Mouse (Mus musculus) forebrain, embryonic 16.5 days (tissue): ENCODE data around the gene Dip2a. TPM values are rescaled to one million over a fixed set of nuclear protein-coding genes. Genes with fewer than 3 reads are reported as not detected.

Source experiments
- ATAC-seq: fragments of 200-750 bp; cut with Nextera tagmentation; 2 replicates; pipeline ENCODE4 v1.8.0; 2017; ENCODE audit warnings: mild to moderate bottlenecking, moderate library complexity
- H3K27ac ChIP-seq: fragments of 300-500 bp; sonication (generic); 2 replicates; pipeline ENCODE4 v1.5.1; 2014; ENCODE audit warnings: low read length, control low read depth
- H3K27me3 ChIP-seq: fragments of 300-500 bp; sonication (generic); replicated peaks from 2 replicates; pipeline ENCODE4 v1.6.1; 2014; ENCODE audit warnings: low read length; ENCODE audit not compliant: control insufficient read depth, insufficient read depth
- H3K36me3 ChIP-seq: fragments of 300-500 bp; sonication (generic); 2 replicates; pipeline ENCODE4 v1.6.1; 2014; ENCODE audit not compliant: control insufficient read depth, insufficient read depth
- H3K4me1 ChIP-seq: fragments of 300-500 bp; sonication (generic); replicated peaks from 2 replicates; pipeline ENCODE4 v1.6.1; 2014; ENCODE audit warnings: low read length; ENCODE audit not compliant: control insufficient read depth, insufficient read depth
- H3K4me2 ChIP-seq: fragments of 300-500 bp; sonication (generic); 2 replicates; pipeline ENCODE4 v1.6.1; 2014; ENCODE audit warnings: mild to moderate bottlenecking, low read length, control low read depth
- H3K4me3 ChIP-seq: fragments of 300-500 bp; sonication (generic); replicated peaks from 2 replicates; pipeline ENCODE4 v1.5.1; 2014; ENCODE audit warnings: mild to moderate bottlenecking, low read length, control low read depth
- H3K9ac ChIP-seq: fragments of 300-500 bp; sonication (generic); replicated peaks from 2 replicates; pipeline ENCODE4 v1.6.1; 2014; ENCODE audit warnings: low read depth, low read length, control low read depth
- H3K9me3 ChIP-seq: fragments of 300-500 bp; sonication (generic); 2 replicates; pipeline ENCODE4 v1.6.1; 2016; ENCODE audit warnings: low read length; ENCODE audit not compliant: control insufficient read depth
- WGBS: fragments of 180-500 bp; shearing (Covaris S2); extraction: QIAGEN DNeasy Blood & Tissue Kit; methylation state at CpG from one replicate; pipeline ENCODE4 v1.1.7; 2014; 5-methylcytosine and 5-hydroxymethylcytosine counted together
- polyA plus RNA-seq: library from polyadenylated mRNA; unstranded; fragments of >200 nt; fragmentation: Nextera tagmentation; extraction: Ambion mirVana; gene quantifications from 2 replicates; pipeline ENCODE4 v1.2.1, GENCODE M21; 2015

Gene Dip2a
- polyA plus RNA-seq, 1 experiment from 2014 or later: 19.6 TPM

DNA sequence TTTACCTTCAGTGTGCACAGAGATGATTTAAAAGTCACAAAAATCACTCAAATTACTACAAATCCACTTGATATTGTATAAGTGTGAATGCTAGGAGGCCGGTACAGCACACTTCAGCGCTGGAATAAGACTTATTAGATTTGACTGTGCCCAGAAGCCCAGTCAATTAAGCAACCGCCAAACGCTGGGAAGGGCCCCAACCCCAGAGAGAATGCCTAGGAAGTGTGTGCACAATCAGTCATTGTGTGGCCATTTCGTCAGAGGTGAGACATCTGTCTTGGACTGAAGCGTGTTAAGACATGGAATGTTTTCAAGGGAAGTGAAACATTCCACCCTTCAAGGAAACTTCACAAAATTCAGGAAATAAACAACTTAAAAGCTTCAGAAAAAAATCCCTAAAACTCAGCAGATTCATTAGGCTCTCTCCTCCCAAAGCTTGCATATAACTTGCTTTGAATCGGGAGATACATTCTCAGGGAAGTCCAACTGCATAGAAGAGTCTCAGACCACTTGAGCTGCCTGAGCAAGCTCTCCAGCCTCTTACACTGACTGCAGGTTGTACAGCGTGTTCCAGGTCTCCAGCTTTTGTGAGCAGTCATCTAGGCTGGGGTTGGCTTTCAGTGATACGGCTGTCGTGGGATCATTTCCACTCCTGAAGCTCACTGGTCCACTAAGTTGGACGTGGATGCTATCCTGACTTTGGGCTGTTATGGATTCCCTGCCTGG, 56.7 kb downstream of the Dip2a start:
- H3K4me3 ChIP-seq: no peak overlapping the region
- ATAC-seq: no peak
- H3K4me1 ChIP-seq: no peaks in the 10 kb centered on the region
- no peak overlapping the region for H3K4me2 ChIP-seq
- no peak overlapping the region for H3K27ac ChIP-seq
- no peak overlapping the region for H3K9ac ChIP-seq
- no peaks in the 10 kb centered on the region for H3K27me3 ChIP-seq
- H3K9me3 ChIP-seq: no peaks in the 10 kb centered on the region
- H3K36me3 ChIP-seq: peaks cover 28% of the 10 kb centered on the region
- WGBS: 73% methylated on average over 11 of the region's 11 CpGs

DNA sequence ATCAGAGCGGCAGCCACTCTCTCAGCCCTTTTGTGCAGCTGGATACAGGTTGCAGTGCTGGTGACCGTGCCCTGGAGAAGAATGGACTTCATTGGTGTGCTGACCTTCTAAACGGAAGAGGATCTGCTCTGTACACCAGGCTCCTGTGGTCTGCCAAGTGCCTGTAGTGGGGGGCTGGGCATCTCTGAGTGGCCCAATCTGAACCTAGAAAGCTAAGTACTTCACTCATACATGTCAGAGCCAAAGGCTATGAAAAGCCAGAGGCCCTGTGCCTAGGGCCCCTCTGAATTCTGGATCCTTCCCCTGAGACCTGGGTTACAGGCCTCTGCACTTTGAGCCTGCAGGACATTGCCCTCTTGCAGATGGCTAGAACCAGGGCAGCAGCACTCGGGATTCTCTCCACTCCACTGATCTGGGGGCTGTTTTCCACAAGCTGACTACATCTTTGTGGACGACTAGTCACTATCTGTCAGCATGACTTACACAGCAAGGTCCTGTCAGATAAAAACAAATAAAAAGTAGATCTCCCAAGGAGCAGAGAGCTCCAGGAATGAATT, 66.5 kb downstream of the Dip2a start:
- peaks cover 27% of the 10 kb centered on the region for H3K36me3 ChIP-seq
- 67% methylated on average over 5 of the region's 5 CpGs for WGBS
- no peaks in the 10 kb centered on the region for H3K9me3 ChIP-seq
- no peaks in the 10 kb centered on the region for H3K27me3 ChIP-seq
- no peak overlapping the region for H3K4me2 ChIP-seq
- no peak overlapping the region for H3K27ac ChIP-seq
- no peak overlapping the region for H3K9ac ChIP-seq
- no peak overlapping the region for H3K4me3 ChIP-seq
- no peak for ATAC-seq
- H3K4me1 ChIP-seq: no peaks in the 10 kb centered on the region

DNA sequence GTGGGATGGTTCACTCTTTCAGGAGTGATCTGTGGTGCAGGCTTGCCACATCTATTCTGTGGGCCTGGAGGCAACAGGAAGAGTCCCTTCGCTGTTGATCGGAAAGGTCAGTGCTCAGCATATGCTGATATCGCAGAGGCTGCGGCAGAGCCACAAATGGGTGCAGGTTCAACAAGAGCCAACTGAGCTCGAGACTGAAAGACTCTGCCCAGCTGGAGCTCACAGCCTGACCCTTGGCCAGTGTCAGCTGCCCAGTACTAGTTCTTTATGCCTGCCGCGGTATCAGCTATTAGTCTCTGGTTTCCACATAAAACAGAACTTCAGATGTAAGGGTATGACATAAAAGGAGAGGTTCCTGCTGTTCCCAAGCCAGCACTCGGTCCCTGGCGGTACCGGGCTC, 69.8 kb downstream of the Dip2a start:
- no peak overlapping the region for H3K4me2 ChIP-seq
- H3K9ac ChIP-seq: no peak overlapping the region
- ATAC-seq: no peak
- 85% methylated on average over 10 of the region's 10 CpGs for WGBS
- no peaks in the 10 kb centered on the region for H3K9me3 ChIP-seq
- H3K27ac ChIP-seq: no peak overlapping the region
- peaks cover 21% of the 10 kb centered on the region for H3K36me3 ChIP-seq
- H3K4me3 ChIP-seq: no peak overlapping the region
- H3K4me1 ChIP-seq: no peaks in the 10 kb centered on the region
- H3K27me3 ChIP-seq: no peaks in the 10 kb centered on the region

DNA sequence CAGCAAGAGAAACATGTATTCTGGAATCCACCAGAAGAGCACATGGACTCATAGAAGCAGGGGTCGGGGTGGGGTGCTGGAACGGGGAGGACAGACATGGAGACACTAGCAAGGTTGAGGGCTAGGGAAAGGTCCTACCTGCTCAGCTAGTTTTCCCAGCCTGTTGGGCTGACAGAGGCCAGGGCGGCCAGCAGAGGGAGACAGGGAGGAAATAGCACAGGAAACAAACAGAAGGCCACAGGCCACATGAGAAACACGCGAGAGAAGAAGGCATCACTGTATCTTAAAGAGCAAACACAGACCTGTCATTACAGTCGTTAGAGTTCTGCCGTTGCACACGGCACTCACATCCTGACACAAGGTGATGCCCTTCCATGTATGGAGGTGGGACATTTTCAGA, 73.9 kb downstream of the Dip2a start:
- ATAC-seq: no peak
- 55% methylated on average over 8 of the region's 8 CpGs for WGBS

DNA sequence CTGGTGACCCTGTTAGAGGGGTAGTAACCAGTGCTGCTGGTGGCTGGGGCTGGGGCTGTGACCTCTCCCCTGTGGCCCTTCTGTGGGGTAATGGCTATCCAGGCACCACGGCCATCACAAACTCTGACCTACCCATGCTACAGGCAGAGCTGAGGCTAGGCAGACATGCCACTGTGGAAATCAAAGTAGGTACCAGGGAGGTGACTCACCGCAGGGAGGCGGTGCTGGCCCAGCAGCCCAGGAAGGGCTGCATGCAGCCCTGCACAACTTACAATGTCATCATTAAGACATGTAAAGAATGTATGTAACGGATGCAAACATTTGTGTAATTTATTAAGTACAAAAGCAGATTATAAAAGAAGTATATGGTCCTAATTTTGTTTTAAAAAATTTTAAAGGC, 82.7 kb downstream of the Dip2a start:
- no peak overlapping the region for H3K4me3 ChIP-seq
- H3K27ac ChIP-seq: no peak overlapping the region
- H3K36me3 ChIP-seq: peaks cover 12% of the 10 kb centered on the region
- H3K9ac ChIP-seq: no peak overlapping the region
- H3K27me3 ChIP-seq: no peaks in the 10 kb centered on the region
- no peaks in the 10 kb centered on the region for H3K9me3 ChIP-seq
- ATAC-seq: no peak
- 76% methylated on average over 4 of the region's 4 CpGs for WGBS
- H3K4me2 ChIP-seq: no peak overlapping the region
- H3K4me1 ChIP-seq: no peaks in the 10 kb centered on the region

More for the DNA sequence above, 73.9 kb downstream of the Dip2a start:
- Histone ChIP-seq H3K4me3 (no peak overlapping the region), H3K9me3 (no peaks in the 10 kb centered on the region), H3K9ac (no peak overlapping the region), H3K27me3 (no peaks in the 10 kb centered on the region), H3K4me2 (no peak overlapping the region), H3K36me3 (peaks cover 17% of the 10 kb centered on the region), H3K4me1 (no peaks in the 10 kb centered on the region), H3K27ac (no peak overlapping the region)

DNA sequence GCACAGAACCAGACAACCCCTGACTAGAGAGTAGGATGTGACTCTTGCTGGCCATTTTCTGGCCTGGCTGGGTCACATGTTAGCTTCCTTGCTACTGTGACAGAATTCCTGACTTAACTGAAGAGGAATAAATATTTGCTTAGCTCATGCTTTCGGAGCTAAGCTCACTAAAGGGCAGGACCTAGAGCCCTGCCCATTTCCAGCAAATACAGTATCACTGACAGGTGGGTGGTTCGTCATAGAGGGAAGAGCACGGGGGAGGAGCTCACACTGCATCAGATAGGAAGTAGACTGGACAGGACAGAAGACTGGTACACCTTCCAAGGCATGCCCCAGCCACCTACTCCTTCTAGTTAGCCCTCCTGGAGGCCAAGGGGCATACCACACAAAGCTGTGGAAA, 83.6 kb downstream of the Dip2a start:
- no peaks in the 10 kb centered on the region for H3K9me3 ChIP-seq
- ATAC-seq: no peak
- no peaks in the 10 kb centered on the region for H3K27me3 ChIP-seq
- peaks cover 12% of the 10 kb centered on the region for H3K36me3 ChIP-seq
- 87% methylated on average over 3 of the region's 3 CpGs for WGBS
- H3K9ac ChIP-seq: no peak overlapping the region
- H3K27ac ChIP-seq: no peak overlapping the region
- H3K4me3 ChIP-seq: no peak overlapping the region
- H3K4me1 ChIP-seq: no peaks in the 10 kb centered on the region
- no peak overlapping the region for H3K4me2 ChIP-seq

DNA sequence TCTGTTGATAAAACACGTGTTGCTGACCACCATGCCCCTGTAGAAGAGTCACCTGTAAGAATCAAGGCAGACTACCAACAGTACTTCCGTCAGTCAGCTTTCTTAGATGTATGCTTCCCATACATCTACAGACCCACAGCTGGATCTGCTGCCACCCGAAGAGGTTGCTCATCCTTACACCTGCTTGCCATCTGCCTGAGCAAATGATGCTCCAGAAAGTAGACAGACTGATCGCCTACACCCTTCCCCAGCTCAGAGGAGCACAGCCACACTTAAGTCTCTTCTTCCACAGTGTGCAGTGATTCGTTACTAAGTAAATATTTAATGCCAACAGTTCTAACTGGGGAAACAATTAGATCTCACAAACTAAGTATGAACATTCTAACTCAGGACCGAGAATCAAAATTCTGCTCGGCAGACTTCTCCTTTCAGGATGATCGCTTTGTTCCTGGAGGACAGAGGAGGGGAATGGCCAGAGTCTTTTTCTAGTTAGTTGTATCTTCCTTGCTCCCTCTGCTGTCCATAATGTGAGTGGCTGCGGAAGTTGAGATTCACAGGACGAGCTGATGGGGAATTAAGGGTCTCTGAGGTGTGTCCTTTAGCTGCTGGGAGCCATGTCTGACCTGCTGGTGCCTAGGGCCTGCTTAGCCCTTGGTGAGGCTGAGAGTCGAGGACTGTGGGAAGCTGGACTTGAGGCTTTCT, 84.6 kb downstream of the Dip2a start:
- Histone ChIP-seq H3K9ac (no peak overlapping the region), H3K4me2 (no peak overlapping the region), H3K4me3 (no peak overlapping the region), H3K27ac (no peak overlapping the region), H3K27me3 (no peaks in the 10 kb centered on the region), H3K4me1 (no peaks in the 10 kb centered on the region), H3K9me3 (no peaks in the 10 kb centered on the region), H3K36me3 (peaks cover 7% of the 10 kb centered on the region)
- ATAC-seq: no peak
- WGBS: 61% methylated on average over 11 of the region's 11 CpGs

DNA sequence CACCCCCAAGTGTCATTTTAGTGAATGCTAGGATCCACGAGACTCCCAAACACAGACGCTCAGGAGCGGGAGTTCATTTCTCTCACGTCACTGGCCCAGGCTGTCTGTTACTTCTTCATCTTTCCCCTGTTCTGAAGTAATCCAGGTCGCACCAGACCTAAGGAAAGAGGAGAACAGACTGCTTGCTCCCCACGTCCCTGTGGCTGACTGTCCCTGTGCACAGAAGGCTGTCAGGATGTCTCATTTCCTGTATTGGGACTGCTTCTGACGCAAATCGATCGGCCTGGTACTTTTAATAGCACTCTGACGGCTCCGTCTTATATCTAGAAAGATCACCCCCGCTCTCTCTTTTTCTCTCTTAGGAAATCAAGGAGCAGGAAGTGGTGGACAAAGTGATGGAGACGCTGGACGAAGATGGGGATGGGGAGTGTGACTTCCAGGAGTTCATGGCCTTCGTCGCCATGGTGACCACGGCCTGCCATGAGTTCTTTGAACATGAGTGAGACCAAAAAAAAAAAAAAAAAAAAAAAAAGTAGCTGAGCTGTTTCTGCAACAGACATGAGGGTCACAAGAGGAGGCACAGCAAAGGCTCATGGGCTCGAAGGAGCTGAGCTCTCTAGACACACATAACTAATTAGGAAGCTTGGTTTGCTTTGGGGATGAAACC, 85.4 kb downstream of the Dip2a start:
- Histone ChIP-seq H3K4me3 (no peak overlapping the region), H3K4me1 (no peaks in the 10 kb centered on the region), H3K27ac (no peak overlapping the region), H3K36me3 (peaks cover 6% of the 10 kb centered on the region), H3K4me2 (no peak overlapping the region), H3K27me3 (no peaks in the 10 kb centered on the region), H3K9ac (no peak overlapping the region), H3K9me3 (no peaks in the 10 kb centered on the region)
- 82% methylated on average over 18 of the region's 18 CpGs for WGBS
- ATAC-seq: no peak

DNA sequence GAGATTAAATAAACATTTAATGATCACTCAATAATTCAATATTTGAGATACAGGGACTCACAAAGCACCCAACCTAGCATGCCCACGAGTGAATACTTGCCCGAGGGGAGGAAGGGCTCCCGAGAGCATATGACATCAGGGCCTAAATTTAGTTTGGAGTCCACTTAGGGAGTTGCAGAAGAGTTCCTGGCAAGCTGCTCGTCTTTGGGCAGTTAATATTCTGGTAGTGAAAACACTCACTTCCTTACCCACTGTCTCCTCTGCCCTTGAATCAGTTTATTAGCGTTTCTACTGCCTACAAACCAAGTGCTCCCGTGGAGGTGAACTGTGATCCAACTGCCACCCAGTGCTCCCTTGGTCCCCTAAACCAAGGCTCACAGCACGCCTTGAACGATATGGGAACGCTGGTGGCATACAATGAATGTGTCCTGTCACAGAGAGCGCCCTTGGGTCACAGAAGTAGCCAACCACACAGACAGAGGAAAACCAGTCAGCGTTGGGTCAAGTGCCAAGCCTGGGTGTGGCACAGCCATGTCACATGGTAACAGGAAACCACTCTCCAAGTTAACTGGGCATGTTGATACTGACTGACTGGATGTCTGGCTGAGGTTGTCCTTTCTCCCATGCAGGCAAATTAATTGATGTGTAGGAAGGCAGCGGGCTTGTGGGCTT, 87.2 kb downstream of the Dip2a start:
- H3K4me1 ChIP-seq: no peaks in the 10 kb centered on the region
- no peak overlapping the region for H3K27ac ChIP-seq
- no peak overlapping the region for H3K9ac ChIP-seq
- WGBS: 87% methylated on average over 12 of the region's 12 CpGs
- no peaks in the 10 kb centered on the region for H3K9me3 ChIP-seq
- no peak overlapping the region for H3K4me2 ChIP-seq
- ATAC-seq: no peak
- no peaks in the 10 kb centered on the region for H3K27me3 ChIP-seq
- no peaks in the 10 kb centered on the region for H3K36me3 ChIP-seq
- no peak overlapping the region for H3K4me3 ChIP-seq
